Mouse (Mus musculus): ENCODE measurements around the gene Arhgef10l.

- TF ChIP-seq CTCF (IDR thresholded peaks at IDR 0.05; ENCODE audit: control insufficient read depth, insufficient read depth, insufficient replicate concordance, low read depth, low read length) = no peak
- TF ChIP-seq POLR2A (IDR thresholded peaks at IDR 0.05; ENCODE audit: control insufficient read depth, low read depth, low read length) = no peak
Measured at GRCm38 (mm10) chr4:140649207-140649591, 16.6 kb downstream of the Arhgef10l start.
